ENCODE assay signal across 20 mouse cellular contexts in genomic region chr14:33579771-33580484, GRCm38 (mm10). TPM values are rescaled to one million over a fixed set of nuclear protein-coding genes. Genes with fewer than 3 reads are reported as not detected.
DNase-seq lines count a peak whose midpoint lies in the region; ATAC-seq and TF ChIP-seq lines count a peak whose summit lies in the region.
"Had no signal": no experiment of that assay in that cellular context is flagged by ENCODE, and none has a peak within 500 bp of the region (broad histone marks: within the 10 kb centered on the region; RNA-seq: fewer than 3 reads in every experiment).

No protein-coding gene starts in this region.

- peak; percentile 19 for DNase-seq in embryo, embryonic 10.5 days (ENCODE audit: low spot score)
- DNase-seq in embryo, embryonic 10 days (ENCODE audit: low spot score) = no peak
- DNase-seq in layer of hippocampus, adult 2 months (ENCODE audit: low spot score in 2 of 2) = peak in 1 of 2 experiments; percentile 18
- DNase-seq in layer of hippocampus, adult 9-10 months (ENCODE audit: low spot score) = no peak
- DNase-seq in R1 (ENCODE audit: low read depth, low spot score) = peak; percentile 8
- DNase-seq in T-cell, adult 2 months (ENCODE audit: low spot score) = no peak
- DNase-seq: adrenal gland, postnatal 14 days; cerebellum, adult 2 months; lung, postnatal 10 days had no signal

- H3K36me3 ChIP-seq in neural tube, embryonic 14.5 days (ENCODE audit: control insufficient read depth, insufficient read depth, low read length) = no peaks in the 10 kb centered on the region
- H3K36me3 ChIP-seq in liver, embryonic 12.5 days = no peaks in the 10 kb centered on the region
- H3K36me3 ChIP-seq: embryonic facial prominence, embryonic 13.5 days; heart, embryonic 15.5 days; midbrain, embryonic 13.5 days had no signal

- H3K4me1 ChIP-seq in neural tube, embryonic 14.5 days (ENCODE audit: control insufficient read depth, insufficient read depth, low read length) = no peaks in the 10 kb centered on the region
- no peaks in the 10 kb centered on the region for H3K4me1 ChIP-seq in liver, embryonic 12.5 days
- H3K4me1 ChIP-seq: embryonic facial prominence, embryonic 13.5 days; forebrain, embryonic 13.5 days; heart, embryonic 15.5 days; midbrain, embryonic 13.5 days had no signal

- TF ChIP-seq CTCF in layer of hippocampus, adult 2 months (conservative IDR thresholded peaks at IDR 0.05) = peak; percentile 73

- H3K4me2 ChIP-seq in neural tube, embryonic 14.5 days (ENCODE audit: low read depth, low read length) = no peak overlapping the region
- H3K4me2 ChIP-seq in liver, embryonic 12.5 days = no peak overlapping the region
- H3K4me2 ChIP-seq: embryonic facial prominence, embryonic 13.5 days; forebrain, embryonic 13.5 days; heart, embryonic 15.5 days; midbrain, embryonic 13.5 days had no signal

- H3K9me3 ChIP-seq in neural tube, embryonic 14.5 days (ENCODE audit: control insufficient read depth, low read length) = no peaks in the 10 kb centered on the region
- H3K9me3 ChIP-seq in liver, embryonic 12.5 days (replicated peaks) = no peaks in the 10 kb centered on the region
- H3K9me3 ChIP-seq: embryonic facial prominence, embryonic 13.5 days; forebrain, embryonic 13.5 days; heart, embryonic 15.5 days; midbrain, embryonic 13.5 days had no signal

- no peak overlapping the region for H3K4me3 ChIP-seq in layer of hippocampus, adult 2 months
- H3K4me3 ChIP-seq in neural tube, embryonic 14.5 days (ENCODE audit: low read depth, low read length) = no peak overlapping the region
- H3K4me3 ChIP-seq in liver, embryonic 12.5 days = no peak overlapping the region
- H3K4me3 ChIP-seq: embryonic facial prominence, embryonic 13.5 days; forebrain, embryonic 13.5 days; heart, embryonic 15.5 days; midbrain, embryonic 13.5 days had no signal

- H3K27me3 ChIP-seq in neural tube, embryonic 14.5 days (ENCODE audit: control insufficient read depth, insufficient read depth, low read length) = no peaks in the 10 kb centered on the region
- H3K27me3 ChIP-seq in liver, embryonic 12.5 days (replicated peaks) = no peaks in the 10 kb centered on the region
- H3K27me3 ChIP-seq: embryonic facial prominence, embryonic 13.5 days; forebrain, embryonic 13.5 days; heart, embryonic 15.5 days; midbrain, embryonic 13.5 days had no signal

- WGBS in neural tube, embryonic 14.5 days = 26% methylated on average over 7 of the region's 7 CpGs
- 49% methylated on average over 7 of the region's 7 CpGs for WGBS in liver, embryonic 12.5 days (ENCODE audit: insufficient replicate concordance)

- peak; percentile 63 for ATAC-seq in neural tube, embryonic 14.5 days (ENCODE audit: low read depth)
- no peak for ATAC-seq in liver, embryonic 12.5 days
- ATAC-seq: forebrain, embryonic 13.5 days; inflammation-experienced regulatory T-cells, adult 6 months; midbrain, embryonic 13.5 days had no signal

- H3K27ac ChIP-seq in layer of hippocampus, adult 2 months = no peak overlapping the region
- H3K27ac ChIP-seq in neural tube, embryonic 14.5 days (ENCODE audit: low read depth, low read length) = peak overlapping the region; percentile 58; the same call in 1 of the 2 replicates
- H3K27ac ChIP-seq in liver, embryonic 12.5 days = no peak overlapping the region
- H3K27ac ChIP-seq: embryonic facial prominence, embryonic 13.5 days; forebrain, embryonic 13.5 days; heart, embryonic 15.5 days; midbrain, embryonic 13.5 days had no signal

- no peak overlapping the region for H3K9ac ChIP-seq in neural tube, embryonic 14.5 days (replicated peaks; ENCODE audit: low read depth, low read length)
- H3K9ac ChIP-seq in liver, embryonic 12.5 days = no peak overlapping the region
- H3K9ac ChIP-seq: embryonic facial prominence, embryonic 13.5 days; forebrain, embryonic 13.5 days; heart, embryonic 15.5 days; midbrain, embryonic 13.5 days had no signal

RNA-seq across cellular contexts. Expression of gene Ptpn20, which starts 9.1 kb away (rescaled TPM):
- under 1 TPM; 0.59 to 0.96 TPM for total RNA-seq in layer of hippocampus, adult 2 months (2021)
- polyA plus RNA-seq in neural tube, embryonic 14.5 days (2014; fragmentation: Nextera tagmentation; extraction: Ambion mirVana) = 0.20 and 0.45 TPM in 2 replicates
- polyA plus RNA-seq in liver, embryonic 12.5 days (2016; fragmentation: Nextera tagmentation; extraction: Ambion mirVana) = 0.12 and 0.19 TPM in 2 replicates
- total RNA-seq: adrenal gland, postnatal 14 days; gastrocnemius, postnatal 4 days; liver, adult 2 months had no signal
- polyA plus RNA-seq: C2C12; embryonic facial prominence, embryonic 13.5 days; inflammation-experienced regulatory T-cells, adult 6 months; liver, adult 2 months; midbrain, embryonic 13.5 days; small intestine, adult 2 months had no signal

Comparison
In these comparisons a context has a peak if more than half of its experiments do, and no peak if none do; other contexts are left out.
1. DNase-seq: peak in embryo, embryonic 10.5 days (single experiment) and R1 (single experiment); none in embryo, embryonic 10 days (single experiment), layer of hippocampus, adult 9-10 months (single experiment) and T-cell, adult 2 months (single experiment).